Mouse (Mus musculus) embryonic fibroblast, embryonic 13.5 days (primary cell): ENCODE data around the gene Runx1.

Source experiments
- CTCF ChIP-seq: IDR thresholded peaks from 2 replicates; pipeline ENCODE4 v1.5.1; 2011; ENCODE audit warnings: mild to moderate bottlenecking, control low read depth, low read length, moderate library complexity, borderline replicate concordance; ENCODE audit not compliant: insufficient read depth
- POLR2A ChIP-seq: IDR thresholded peaks from 2 replicates; pipeline ENCODE4 v1.6.1; 2011; ENCODE audit warnings: low read depth, mild to moderate bottlenecking, control low read depth, low read length, moderate library complexity

DNA sequence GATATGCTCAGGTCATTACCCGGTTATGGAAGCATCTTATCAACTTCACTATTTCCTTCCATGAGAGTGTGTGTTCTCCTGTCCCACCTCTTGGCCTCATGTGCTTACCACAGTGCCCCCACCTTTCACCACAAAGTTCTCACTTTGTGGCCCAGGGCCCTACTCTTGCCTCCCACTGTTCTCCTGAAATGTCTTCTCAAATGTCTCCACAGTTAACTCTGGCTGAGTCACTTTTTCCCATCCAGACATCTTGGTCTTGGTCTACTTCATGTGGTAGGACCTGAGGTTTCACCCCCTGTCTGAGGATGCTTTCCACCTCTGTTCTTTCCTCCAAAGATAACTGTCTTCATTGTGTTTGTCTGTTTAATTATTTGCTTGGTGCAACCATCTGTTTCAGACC, 77.7 kb downstream of the Runx1 start:
- TF ChIP-seq CTCF (no peak), POLR2A (no peak)
